Mouse (Mus musculus): ENCODE measurements at regions not wholly inside any gene's neighbourhood (a gene's known extent, or its start where the extent isn't known, plus 50 kb on each side); places are given as distances from the start of the nearest gene placed in this dataset.

GRCm38 (mm10) chr10:99385854-99386253, 122.8 kb downstream of the Dusp6 start:
- peaks cover 2% of the 10 kb centered on the region; the same call in 1 of the 2 replicates for H3K4me1 ChIP-seq (ENCODE audit: control insufficient read depth, insufficient read depth, low read length)
- no peak overlapping the region for H3K27ac ChIP-seq (ENCODE audit: insufficient read depth, low read length)

DNA sequence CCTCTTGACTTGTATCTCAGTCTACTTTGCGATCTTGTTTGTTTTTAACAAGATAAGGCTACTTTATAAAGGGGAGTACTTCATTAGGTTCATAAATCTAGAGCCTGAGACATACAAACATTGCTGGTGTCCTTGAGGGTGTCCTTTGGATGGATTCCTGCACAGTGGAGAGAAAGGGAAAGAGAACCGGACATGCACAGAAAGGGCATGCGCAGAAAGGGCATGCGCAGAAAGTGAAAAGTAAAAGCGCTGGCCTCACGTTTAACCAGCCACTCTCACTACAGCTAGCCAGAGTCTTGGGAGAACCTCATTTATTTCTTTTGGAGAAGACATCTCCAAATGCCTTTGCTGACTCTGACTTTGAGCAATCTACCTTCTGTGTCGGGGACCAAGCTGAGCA, 125.5 kb downstream of the Dusp6 start:
- TF ChIP-seq CTCF (IDR thresholded peaks at IDR 0.05; ENCODE audit: borderline replicate concordance, insufficient read depth, low read length), result no peak
- no peak for TF ChIP-seq POLR2A (IDR thresholded peaks at IDR 0.05; ENCODE audit: low read depth, low read length)
- H3K4me3 ChIP-seq (ENCODE audit: insufficient read depth, low read length), result no peak overlapping the region
- H3K4me1 ChIP-seq (ENCODE audit: control insufficient read depth, insufficient read depth, low read length), result peaks cover 5% of the 10 kb centered on the region; the same call in 1 of the 2 replicates
- no peak overlapping the region for H3K27ac ChIP-seq (ENCODE audit: insufficient read depth, low read length)

More at GRCm38 (mm10) chr10:99385854-99386253, 122.8 kb downstream of the Dusp6 start:
- no peak for TF ChIP-seq POLR2A (IDR thresholded peaks at IDR 0.05; ENCODE audit: low read depth, low read length)
- TF ChIP-seq CTCF (IDR thresholded peaks at IDR 0.05; ENCODE audit: borderline replicate concordance, insufficient read depth, low read length), result no peak
- H3K4me3 ChIP-seq (ENCODE audit: insufficient read depth, low read length), result no peak overlapping the region

DNA sequence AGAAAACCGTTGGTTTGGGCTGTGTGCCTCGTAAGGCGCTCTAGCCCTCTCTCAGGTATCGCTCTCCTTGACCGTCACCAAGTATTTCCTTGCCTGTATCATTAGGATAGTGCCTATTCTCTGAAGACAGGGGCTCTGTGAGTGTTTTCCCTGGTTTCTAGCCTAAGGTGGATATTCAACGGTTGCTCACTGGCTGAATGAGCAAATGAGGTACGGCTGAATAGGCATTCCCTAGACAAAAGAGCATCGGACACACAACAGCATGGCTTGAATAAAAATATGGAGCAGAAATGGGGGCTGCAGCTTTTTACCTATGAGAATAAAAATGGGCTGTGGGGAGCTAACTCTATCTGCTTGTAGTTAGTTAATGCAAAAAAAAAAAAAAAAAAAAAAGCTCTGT, 126.0 kb downstream of the Dusp6 start:
- Histone ChIP-seq H3K4me1 (ENCODE audit: control insufficient read depth, insufficient read depth, low read length) (peaks cover 5% of the 10 kb centered on the region; the same call in 1 of the 2 replicates), H3K4me3 (ENCODE audit: insufficient read depth, low read length) (no peak overlapping the region), H3K27ac (ENCODE audit: insufficient read depth, low read length) (no peak overlapping the region)

DNA sequence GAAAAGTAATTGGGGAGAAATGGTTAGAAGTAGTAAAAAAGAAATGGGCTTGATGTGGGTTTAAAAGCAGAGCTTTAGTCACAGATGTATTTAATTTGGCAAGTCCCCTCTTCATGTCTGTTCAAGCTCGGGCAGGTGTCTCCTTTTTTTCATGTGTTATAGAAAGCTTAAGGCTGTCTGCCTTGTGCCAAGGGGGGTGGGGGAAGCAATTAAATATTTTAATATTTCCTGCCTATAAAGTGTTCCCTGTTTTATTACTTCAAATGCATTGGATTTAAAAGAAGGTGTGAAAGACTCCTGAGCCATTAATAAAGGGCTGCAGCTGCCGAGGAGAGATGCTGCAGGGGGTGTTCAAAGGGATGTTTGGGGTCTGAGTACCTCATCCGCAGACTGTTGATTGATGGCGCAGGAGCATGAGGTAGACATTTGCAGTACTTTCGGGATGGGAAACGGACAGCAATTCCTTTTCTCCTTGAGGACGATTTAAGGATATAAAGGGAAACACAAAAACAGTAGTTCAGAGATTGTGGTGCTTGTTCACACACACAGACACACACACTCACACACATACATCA, 127.7 kb downstream of the Dusp6 start:
- no peak for TF ChIP-seq POLR2A (IDR thresholded peaks at IDR 0.05; ENCODE audit: low read depth, low read length)
- TF ChIP-seq CTCF (IDR thresholded peaks at IDR 0.05; ENCODE audit: borderline replicate concordance, insufficient read depth, low read length), result no peak
- H3K4me1 ChIP-seq (ENCODE audit: control insufficient read depth, insufficient read depth, low read length), result peaks cover 3% of the 10 kb centered on the region; the same call in 1 of the 2 replicates
- H3K4me3 ChIP-seq (ENCODE audit: insufficient read depth, low read length), result no peak overlapping the region
- no peak overlapping the region for H3K27ac ChIP-seq (ENCODE audit: insufficient read depth, low read length)

More for the DNA sequence above, 126.0 kb downstream of the Dusp6 start:
- TF ChIP-seq CTCF (IDR thresholded peaks at IDR 0.05; ENCODE audit: borderline replicate concordance, insufficient read depth, low read length) (no peak), POLR2A (IDR thresholded peaks at IDR 0.05; ENCODE audit: low read depth, low read length) (no peak)

DNA sequence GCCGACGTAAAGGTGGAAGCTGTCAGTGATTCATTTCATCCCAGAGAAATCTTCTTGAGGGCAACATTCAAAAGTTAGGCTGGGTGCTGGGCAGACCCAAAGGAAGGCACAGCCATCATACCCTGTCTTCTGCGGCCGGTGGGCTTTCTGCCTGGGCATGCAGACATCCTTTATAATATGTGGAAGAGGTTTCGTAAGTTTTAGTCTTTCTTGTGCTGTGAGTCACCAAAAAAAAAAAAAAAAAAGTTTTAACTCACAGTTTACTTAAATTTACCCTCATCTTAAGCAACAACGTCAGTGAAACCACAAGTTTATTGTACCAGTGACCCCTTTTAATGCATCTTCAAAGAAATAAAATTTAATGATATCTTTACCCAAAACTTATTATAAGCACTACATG, 128.7 kb downstream of the Dusp6 start:
- H3K27ac ChIP-seq (ENCODE audit: insufficient read depth, low read length), result no peak overlapping the region
- no peak overlapping the region for H3K4me3 ChIP-seq (ENCODE audit: insufficient read depth, low read length)
- H3K4me1 ChIP-seq (ENCODE audit: control insufficient read depth, insufficient read depth, low read length), result peaks cover 3% of the 10 kb centered on the region; the same call in 1 of the 2 replicates
- TF ChIP-seq CTCF (IDR thresholded peaks at IDR 0.05; ENCODE audit: borderline replicate concordance, insufficient read depth, low read length) (no peak), POLR2A (IDR thresholded peaks at IDR 0.05; ENCODE audit: low read depth, low read length) (no peak)

GRCm38 (mm10) chr10:99392979-99393378, 129.9 kb downstream of the Dusp6 start:
- Histone ChIP-seq H3K4me1 (ENCODE audit: control insufficient read depth, insufficient read depth, low read length) (peaks cover 5% of the 10 kb centered on the region; the same call in 1 of the 2 replicates), H3K27ac (ENCODE audit: insufficient read depth, low read length) (no peak overlapping the region; the same call in 1 of the 2 replicates), H3K4me3 (ENCODE audit: insufficient read depth, low read length) (no peak overlapping the region)
- no peak for TF ChIP-seq POLR2A (IDR thresholded peaks at IDR 0.05; ENCODE audit: low read depth, low read length)
- no peak for TF ChIP-seq CTCF (IDR thresholded peaks at IDR 0.05; ENCODE audit: borderline replicate concordance, insufficient read depth, low read length)

GRCm38 (mm10) chr10:99393523-99393922, 130.5 kb downstream of the Dusp6 start:
- no peak overlapping the region for H3K4me3 ChIP-seq (ENCODE audit: insufficient read depth, low read length)
- TF ChIP-seq POLR2A (IDR thresholded peaks at IDR 0.05; ENCODE audit: low read depth, low read length), result no peak
- TF ChIP-seq CTCF (IDR thresholded peaks at IDR 0.05; ENCODE audit: borderline replicate concordance, insufficient read depth, low read length), result no peak
- peaks cover 5% of the 10 kb centered on the region; the same call in 1 of the 2 replicates for H3K4me1 ChIP-seq (ENCODE audit: control insufficient read depth, insufficient read depth, low read length)
- H3K27ac ChIP-seq (ENCODE audit: insufficient read depth, low read length), result no peak overlapping the region

GRCm38 (mm10) chr10:99395411-99395810, 132.4 kb downstream of the Dusp6 start:
- Histone ChIP-seq H3K4me3 (ENCODE audit: insufficient read depth, low read length) (no peak overlapping the region), H3K4me1 (ENCODE audit: control insufficient read depth, insufficient read depth, low read length) (peaks cover 5% of the 10 kb centered on the region; the same call in 1 of the 2 replicates), H3K27ac (ENCODE audit: insufficient read depth, low read length) (no peak overlapping the region)
- no peak for TF ChIP-seq POLR2A (IDR thresholded peaks at IDR 0.05; ENCODE audit: low read depth, low read length)
- TF ChIP-seq CTCF (IDR thresholded peaks at IDR 0.05; ENCODE audit: borderline replicate concordance, insufficient read depth, low read length), result no peak

DNA sequence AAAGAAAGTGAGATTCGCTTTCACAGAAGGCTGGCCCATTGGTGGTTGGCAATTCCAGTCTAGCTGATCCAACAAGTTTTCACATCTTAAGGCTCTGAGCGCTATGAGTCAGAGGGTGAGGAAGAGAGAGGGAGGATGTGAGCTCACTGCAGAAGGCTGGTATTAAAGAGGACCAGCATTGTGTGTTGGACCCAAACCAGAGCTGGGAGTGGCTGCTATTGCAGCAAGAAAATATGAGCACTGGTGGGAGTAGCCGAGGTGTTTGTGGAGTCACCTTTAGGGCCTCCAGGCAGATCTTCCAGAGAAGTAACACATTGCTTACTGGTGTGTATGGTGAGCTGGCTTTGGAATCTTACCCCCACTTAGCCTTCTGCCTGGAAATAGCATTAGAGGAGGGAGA, 133.6 kb downstream of the Dusp6 start:
- no peak for TF ChIP-seq POLR2A (IDR thresholded peaks at IDR 0.05; ENCODE audit: low read depth, low read length)
- no peak for TF ChIP-seq CTCF (IDR thresholded peaks at IDR 0.05; ENCODE audit: borderline replicate concordance, insufficient read depth, low read length)
- peak overlapping the region; percentile 56 for H3K27ac ChIP-seq (ENCODE audit: insufficient read depth, low read length)
- peaks cover 2% of the 10 kb centered on the region; the same call in 1 of the 2 replicates for H3K4me1 ChIP-seq (ENCODE audit: control insufficient read depth, insufficient read depth, low read length)
- H3K4me3 ChIP-seq (ENCODE audit: insufficient read depth, low read length), result no peak overlapping the region

- TF ChIP-seq POLR2A (IDR thresholded peaks at IDR 0.05; ENCODE audit: low read depth, low read length) (no peak), CTCF (IDR thresholded peaks at IDR 0.05; ENCODE audit: borderline replicate concordance, insufficient read depth, low read length) (no peak)
- H3K4me3 ChIP-seq (ENCODE audit: insufficient read depth, low read length), result no peak overlapping the region
- H3K27ac ChIP-seq (ENCODE audit: insufficient read depth, low read length), result peak overlapping the region; percentile 65
- peaks cover 2% of the 10 kb centered on the region; the same call in 1 of the 2 replicates for H3K4me1 ChIP-seq (ENCODE audit: control insufficient read depth, insufficient read depth, low read length)
Observed at GRCm38 (mm10) chr10:99400076-99400475, 137.0 kb downstream of the Dusp6 start.
